Mouse (Mus musculus): ENCODE results near the gene Dock7. TPM values are rescaled to one million over a fixed set of nuclear protein-coding genes. Genes with fewer than 3 reads are reported as not detected.

The Dock7 gene
- polyA plus RNA-seq (2021) = 75.4 TPM

DNA sequence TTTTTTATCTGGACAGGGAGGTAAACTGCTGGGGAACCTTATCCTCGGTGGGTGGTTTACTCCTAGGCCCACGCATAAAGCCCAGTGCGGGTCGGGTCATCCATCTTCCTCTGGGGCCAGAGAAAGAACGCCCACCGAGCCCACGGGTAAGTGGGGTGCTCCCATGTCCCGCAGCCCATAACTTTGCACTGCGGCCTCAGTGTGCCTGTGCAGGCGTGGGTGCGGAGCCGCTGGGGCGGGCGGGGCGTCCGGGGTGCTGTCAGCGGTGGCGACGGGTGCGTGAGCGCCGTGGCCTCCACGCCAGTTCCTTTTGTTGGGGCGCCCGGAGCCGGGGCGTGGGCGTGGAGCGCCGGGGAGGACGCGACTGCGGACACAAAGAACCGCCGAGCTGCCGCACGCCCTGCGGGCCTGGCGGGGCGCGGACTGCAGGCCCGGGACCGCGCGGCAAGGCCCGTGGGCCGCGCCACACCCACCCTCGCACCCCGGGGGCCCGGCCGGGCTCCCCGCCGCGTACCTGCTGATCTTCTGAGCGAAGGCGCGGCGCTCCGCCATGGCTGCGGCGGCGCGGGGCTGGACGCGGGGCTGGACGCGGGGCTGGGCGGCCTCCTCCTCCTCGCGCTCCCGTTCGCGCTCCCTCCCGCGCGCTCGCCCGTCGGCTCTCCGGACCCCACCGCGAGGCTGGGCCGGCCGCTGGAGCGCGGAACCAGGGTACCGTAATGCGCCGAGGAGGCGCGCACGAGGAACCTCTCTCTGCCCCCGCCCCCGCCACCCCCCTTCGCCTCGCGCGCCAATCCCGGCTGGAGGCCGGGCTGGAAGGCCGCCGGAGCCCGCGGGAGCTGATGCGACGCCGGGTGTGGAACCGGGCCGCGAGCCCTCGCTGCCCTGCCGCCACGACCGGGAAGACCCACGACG, at the start of gene Dock7:
Gene Dock7 (minus strand): TSS at position 705 of the 912 bp plus-strand sequence.
- POLR2A ChIA-PET = interaction anchor here (0.6 kb wide), 3 partner anchors 19 to 34 kb away, joined by 3 to 5 read pairs (median 3); no protein-coding TSS in a partner anchor
- CTCF ChIA-PET = no interaction called here
- ATAC-seq (peak; percentile 86), DNase-seq (ENCODE audit: low read depth, low spot score) (no peak)
- TF ChIP-seq CTCF (IDR thresholded peaks at IDR 0.05) = no peak
- no peaks in the 10 kb centered on the region for H3K27me3 ChIP-seq
- in situ Hi-C loops (cut with MboI; ENCODE audit: low pct_unique_long_range_greater_than_20kb) = no loop called here

DNA sequence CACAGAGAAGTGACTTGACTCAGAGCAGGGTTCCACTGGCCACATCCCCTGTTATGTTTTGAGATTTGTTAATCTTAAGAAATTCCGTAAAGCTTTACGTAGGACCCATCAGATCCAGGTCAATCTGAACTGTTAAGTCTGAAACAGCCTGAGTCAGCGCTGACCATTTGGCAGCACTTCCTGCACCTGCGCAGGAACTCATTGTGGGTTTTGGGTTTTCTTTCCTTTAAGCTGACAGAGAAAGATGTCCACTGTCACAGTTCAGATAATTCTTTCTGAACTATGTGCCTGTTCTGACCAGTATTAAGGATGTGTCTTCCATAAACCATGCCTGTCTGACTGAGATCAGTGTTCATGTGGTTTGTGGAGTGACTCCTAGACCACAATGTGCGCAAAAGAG, 48.2 kb upstream of the Dock7 start:
- ChIA-PET CTCF (no interaction called here), POLR2A (no interaction called here)
- DNase-seq (ENCODE audit: low read depth, low spot score) (no peak), ATAC-seq (no peak)
- no peaks in the 10 kb centered on the region for H3K27me3 ChIP-seq
- in situ Hi-C loops (cut with MboI; ENCODE audit: low pct_unique_long_range_greater_than_20kb) = no loop called here
- no peak for TF ChIP-seq CTCF (IDR thresholded peaks at IDR 0.05)

DNA sequence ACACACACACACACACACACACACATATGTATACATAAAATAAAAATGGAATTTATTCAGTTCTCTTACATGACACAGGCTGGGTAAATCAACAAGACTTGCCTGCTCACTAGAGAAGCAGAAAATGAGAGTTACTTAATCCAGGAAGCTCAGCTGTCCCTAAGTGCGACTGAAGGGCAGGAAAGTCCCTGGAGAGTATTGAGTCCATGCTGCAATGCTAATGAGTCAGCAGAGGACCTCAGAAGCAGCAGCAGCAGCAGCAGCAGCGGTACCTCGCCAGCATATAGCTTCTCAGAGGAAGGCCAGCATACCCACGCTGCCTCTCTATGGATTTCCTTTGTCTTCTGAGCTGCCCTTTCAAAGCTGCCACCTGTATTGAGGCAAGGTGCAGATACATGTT, 42.8 kb upstream of the Dock7 start:
- in situ Hi-C loops (cut with MboI; ENCODE audit: low pct_unique_long_range_greater_than_20kb) = no loop called here
- ChIA-PET CTCF (no interaction called here), POLR2A (no interaction called here)
- H3K27me3 ChIP-seq = no peaks in the 10 kb centered on the region
- ATAC-seq = no peak
- no peak for DNase-seq (ENCODE audit: low read depth, low spot score)
- no peak for TF ChIP-seq CTCF (IDR thresholded peaks at IDR 0.05)

DNA sequence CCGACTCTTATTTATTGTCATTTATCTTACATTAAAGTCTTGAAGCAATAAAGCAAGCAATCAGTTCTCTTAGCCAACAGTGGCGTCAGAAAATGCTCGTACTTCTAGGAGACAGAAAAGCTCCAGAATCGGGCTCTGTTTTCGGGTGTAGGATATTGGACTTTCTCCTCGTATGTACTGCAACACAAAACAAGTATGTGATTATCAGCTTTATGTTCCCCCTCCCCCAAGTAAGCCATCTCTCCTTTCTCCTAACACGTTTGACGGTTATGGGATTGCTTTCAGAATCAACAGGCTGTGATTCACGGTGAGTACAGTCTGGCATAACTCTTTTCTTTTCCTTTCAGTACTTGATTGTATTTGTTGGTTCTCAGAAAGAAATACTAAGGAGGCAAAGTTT, 42.3 kb upstream of the Dock7 start:
- POLR2A ChIA-PET = no interaction called here
- H3K27me3 ChIP-seq = no peaks in the 10 kb centered on the region
- CTCF ChIA-PET = no interaction called here
- TF ChIP-seq CTCF (IDR thresholded peaks at IDR 0.05) = no peak
- in situ Hi-C loops (cut with MboI; ENCODE audit: low pct_unique_long_range_greater_than_20kb) = no loop called here
- ATAC-seq (no peak), DNase-seq (ENCODE audit: low read depth, low spot score) (no peak)

DNA sequence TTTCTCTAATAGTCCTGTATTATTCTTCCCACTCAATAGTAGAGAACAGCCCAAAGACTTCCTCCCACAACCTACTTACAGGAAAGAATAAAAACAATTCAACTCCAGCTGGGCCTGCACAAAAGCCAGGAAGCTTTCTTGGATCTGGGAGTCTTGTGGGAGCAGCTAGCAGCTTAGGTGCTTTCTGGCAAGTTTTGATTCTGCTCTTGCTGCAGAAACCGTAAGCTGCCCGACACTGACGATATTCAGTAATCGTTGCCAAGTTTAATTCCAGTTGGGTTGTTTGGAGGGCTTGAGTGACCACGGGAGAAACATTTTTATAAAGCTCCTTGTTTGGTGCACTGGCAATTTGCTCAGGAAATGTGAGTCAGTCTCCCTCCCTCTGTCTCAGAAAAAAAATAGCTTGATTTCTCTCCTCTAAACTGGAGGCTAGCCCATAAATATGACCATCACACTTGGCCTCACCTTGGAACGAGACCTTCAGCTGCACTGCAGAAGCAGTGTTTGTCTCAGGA, 40.8 kb upstream of the Dock7 start:
- CTCF ChIA-PET = interaction anchor here (1.0 kb wide), 1 partner anchor 29 kb away, joined by 3 read pairs; no protein-coding TSS in a partner anchor
- no peak for TF ChIP-seq CTCF (IDR thresholded peaks at IDR 0.05)
- no peaks in the 10 kb centered on the region for H3K27me3 ChIP-seq
- DNase-seq (ENCODE audit: low read depth, low spot score) (peak; percentile 85), ATAC-seq (peak; percentile 55)
- POLR2A ChIA-PET = interaction anchor here (0.6 kb wide), 1 partner anchor 1766 kb away, joined by 3 read pairs; no protein-coding TSS in a partner anchor
- in situ Hi-C loops (cut with MboI; ENCODE audit: low pct_unique_long_range_greater_than_20kb) = no loop called here

DNA sequence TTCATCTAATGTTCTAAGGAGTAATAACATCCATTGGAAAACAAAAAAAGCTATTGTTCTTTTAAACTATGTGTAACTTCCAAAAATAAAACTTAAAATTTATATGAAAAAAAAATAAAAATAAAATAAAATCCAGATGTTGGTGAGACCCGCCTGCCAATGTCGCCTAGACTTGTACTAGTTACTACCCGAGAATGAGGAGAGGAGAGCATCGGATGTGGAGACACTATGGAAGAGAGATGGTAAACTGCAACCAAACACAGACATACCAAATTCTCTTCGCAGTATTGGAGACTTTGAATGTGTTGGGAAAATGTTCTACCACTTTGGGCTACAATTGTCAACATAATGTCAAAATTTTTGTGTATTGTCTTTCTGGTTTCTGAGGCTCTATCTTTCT, 40.2 kb upstream of the Dock7 start:
- in situ Hi-C loops (cut with MboI; ENCODE audit: low pct_unique_long_range_greater_than_20kb) = no loop called here
- ChIA-PET POLR2A (no interaction called here), CTCF (interaction anchor here (1.0 kb wide), 1 partner anchor 30 kb away, joined by 3 read pairs; no protein-coding TSS in a partner anchor)
- DNase-seq (ENCODE audit: low read depth, low spot score) (no peak), ATAC-seq (no peak)
- H3K27me3 ChIP-seq = no peaks in the 10 kb centered on the region
- TF ChIP-seq CTCF (IDR thresholded peaks at IDR 0.05) = no peak

DNA sequence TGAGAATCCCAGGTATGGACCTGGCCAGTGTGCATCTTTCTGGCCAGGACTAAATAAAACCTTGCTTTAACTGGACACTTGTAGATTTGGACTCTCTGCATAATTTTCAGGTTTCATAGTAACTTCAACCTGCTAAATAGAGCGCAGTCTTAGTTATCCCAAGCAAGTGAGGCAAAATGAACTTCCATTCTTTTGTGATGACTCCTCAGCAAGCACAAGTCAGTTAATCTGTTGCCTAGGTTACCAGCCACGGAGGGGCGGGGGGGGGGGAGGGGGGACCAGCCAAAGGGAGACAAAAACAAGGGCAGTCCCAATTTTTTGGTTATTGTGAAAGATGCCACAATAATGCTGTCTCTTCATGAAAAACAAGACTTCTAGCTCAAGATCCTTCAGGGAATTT, 39.7 kb upstream of the Dock7 start:
- POLR2A ChIA-PET = no interaction called here

GRCm38 (mm10) chr4:99158495-99158894, 37.8 kb upstream of the Dock7 start:
- ATAC-seq (peak; percentile 52), DNase-seq (ENCODE audit: low read depth, low spot score) (peak; percentile 59)
- POLR2A ChIA-PET = no interaction called here
- CTCF ChIA-PET = no interaction called here
- H3K27me3 ChIP-seq = no peaks in the 10 kb centered on the region
- no peak for TF ChIP-seq CTCF (IDR thresholded peaks at IDR 0.05)
- in situ Hi-C loops (cut with MboI; ENCODE audit: low pct_unique_long_range_greater_than_20kb) = no loop called here

More for the DNA sequence above, 39.7 kb upstream of the Dock7 start:
- no peak for TF ChIP-seq CTCF (IDR thresholded peaks at IDR 0.05)
- DNase-seq (ENCODE audit: low read depth, low spot score) (peak; percentile 62), ATAC-seq (peak; percentile 48)
- CTCF ChIA-PET = no interaction called here
- no peaks in the 10 kb centered on the region for H3K27me3 ChIP-seq
- in situ Hi-C loops (cut with MboI; ENCODE audit: low pct_unique_long_range_greater_than_20kb) = no loop called here

GRCm38 (mm10) chr4:99156641-99157307, 36.1 kb upstream of the Dock7 start:
- no peaks in the 10 kb centered on the region for H3K27me3 ChIP-seq
- TF ChIP-seq CTCF (IDR thresholded peaks at IDR 0.05) = no peak
- in situ Hi-C loops (cut with MboI; ENCODE audit: low pct_unique_long_range_greater_than_20kb) = no loop called here
- ATAC-seq (no peak), DNase-seq (ENCODE audit: low read depth, low spot score) (no peak)
- CTCF ChIA-PET = interaction anchor here (1.1 to 1.4 kb wide), 2 partner anchors 15 to 22 kb away, joined by 3 read pairs; no protein-coding TSS in a partner anchor
- POLR2A ChIA-PET = no interaction called here

DNA sequence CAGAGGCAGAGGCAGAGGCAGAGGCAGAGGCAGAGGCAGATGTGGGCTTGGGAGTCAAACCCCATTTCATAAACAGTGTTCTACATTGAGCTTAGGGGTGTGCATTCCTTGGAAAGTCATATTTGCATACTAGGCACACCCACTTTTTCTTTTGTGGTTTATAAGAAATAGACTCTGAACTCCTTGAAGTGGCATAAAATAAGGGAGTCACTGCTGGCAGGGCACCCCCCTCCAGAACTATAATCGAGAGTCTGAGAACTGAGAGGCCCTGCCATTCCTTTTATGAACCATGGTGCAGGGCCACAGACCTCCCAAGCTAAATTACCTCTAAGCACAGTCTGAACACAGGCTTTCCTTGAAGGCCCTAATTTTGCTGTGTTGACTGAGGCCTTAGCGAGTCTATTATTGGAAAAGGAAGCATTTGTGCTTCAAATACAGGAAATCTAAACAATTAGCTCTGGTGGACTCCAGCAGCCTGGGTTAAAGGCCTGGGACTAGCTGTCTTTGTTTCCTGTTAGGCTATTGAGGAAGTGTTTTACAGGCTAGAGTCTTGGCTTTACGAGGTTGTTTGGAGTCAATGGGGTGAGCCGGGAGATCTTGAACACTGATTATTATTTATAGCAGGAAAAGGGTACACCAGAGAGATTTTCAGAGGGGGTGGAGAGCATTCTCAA, 31.3 kb upstream of the Dock7 start:
- in situ Hi-C loops (cut with MboI; ENCODE audit: low pct_unique_long_range_greater_than_20kb) = no loop called here
- TF ChIP-seq CTCF (IDR thresholded peaks at IDR 0.05) = no peak

More for the DNA sequence above, 31.3 kb upstream of the Dock7 start:
- ChIA-PET POLR2A (no interaction called here), CTCF (interaction anchor here (2.2 kb wide), 1 partner anchor 13 kb away, joined by 7 read pairs; no protein-coding TSS in a partner anchor)
- DNase-seq (ENCODE audit: low read depth, low spot score) (no peak), ATAC-seq (no peak)
- no peaks in the 10 kb centered on the region for H3K27me3 ChIP-seq

Measured in Patski (cell line).